8 mouse cellular contexts compared by ENCODE assay signal in the genomic region with DNA sequence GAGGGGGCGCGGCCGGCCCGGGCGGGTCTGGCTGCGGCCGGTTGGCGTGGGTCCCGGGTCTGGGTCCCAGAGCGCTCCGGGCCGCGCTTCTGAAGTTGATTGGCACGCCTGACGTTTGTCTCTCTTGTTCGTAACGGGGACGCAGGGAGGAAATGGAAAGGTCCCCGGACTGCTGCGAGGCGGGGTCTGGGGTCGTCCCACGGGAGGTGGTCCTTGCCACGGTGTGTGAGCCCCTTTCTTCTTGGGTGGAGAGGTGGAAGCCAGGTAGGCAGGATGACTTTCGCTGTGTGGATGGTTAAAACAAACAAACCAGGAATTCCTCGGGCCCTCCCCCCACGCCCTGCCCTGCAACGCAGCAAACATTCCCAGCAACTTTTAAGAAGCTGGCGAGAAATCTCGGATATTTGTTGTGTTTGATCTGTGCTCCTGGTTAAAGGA. TPM values are rescaled to one million over a fixed set of nuclear protein-coding genes. Genes with fewer than 3 reads are reported as not detected.
DNase-seq lines count a peak whose midpoint lies in the region; ATAC-seq and TF ChIP-seq lines count a peak whose summit lies in the region.

No protein-coding gene starts in this region.

- H3K27ac ChIP-seq in CH12.LX (ENCODE audit: insufficient read depth, low read depth) = peak overlapping the region; percentile 10; the same call in 1 of the 2 replicates
- peak overlapping the region; percentile 97 for H3K27ac ChIP-seq in heart, embryonic 16.5 days (ENCODE audit: low read length)
- H3K27ac ChIP-seq in liver, embryonic 11.5 days (ENCODE audit: low read depth, low read length) = peak overlapping the region; percentile 85

- 0 out of 2 replicates have a peak, but pooled peaks cover 1% of the 10 kb centered on the region for H3K79me2 ChIP-seq in CH12.LX (replicated peaks; ENCODE audit: control insufficient read depth, extremely low read depth, insufficient read depth, poor library complexity, severe bottlenecking)

- no peaks in the 10 kb centered on the region for H3K9me3 ChIP-seq in CH12.LX (replicated peaks; ENCODE audit: low read length)
- no peaks in the 10 kb centered on the region for H3K9me3 ChIP-seq in heart, embryonic 16.5 days (replicated peaks; ENCODE audit: control insufficient read depth, low read length)
- no peaks in the 10 kb centered on the region for H3K9me3 ChIP-seq in liver, embryonic 11.5 days (ENCODE audit: control insufficient read depth, low read length)

- WGBS in heart, embryonic 16.5 days = 0% methylated on average over 30 of the region's 30 CpGs
- 0% methylated on average over 29 of the region's 30 CpGs for WGBS in liver, embryonic 11.5 days

- peak; percentile 40 to 56 for DNase-seq in kidney, adult 8-10 months
- DNase-seq in kidney, postnatal 4 days = no peak
- DNase-seq in CH12.LX (ENCODE audit: extremely low read depth) = peak; percentile 13
- DNase-seq in liver, embryonic 11.5 days (ENCODE audit: low spot score) = no peak
- DNase-seq in skeletal muscle tissue, adult 2 months (ENCODE audit: low read depth, low spot score) = peak; percentile 40

- H3K4me2 ChIP-seq in CH12.LX (ENCODE audit: insufficient read depth, low read depth, poor library complexity, severe bottlenecking) = peak overlapping the region; percentile 51
- peak overlapping the region; percentile 72 for H3K4me2 ChIP-seq in heart, embryonic 16.5 days (ENCODE audit: low read depth, low read length)
- H3K4me2 ChIP-seq in liver, embryonic 11.5 days = peak overlapping the region; percentile 79

- peaks cover 0 to 6% of the 10 kb centered on the region in 2 experiments; a peak in 3 of 4 replicates for H3K4me1 ChIP-seq in CH12.LX (ENCODE audit: control insufficient read depth in 1 of 2, insufficient read depth in 2 of 2)
- H3K4me1 ChIP-seq in heart, embryonic 16.5 days (ENCODE audit: control insufficient read depth, insufficient read depth, low read length) = peaks cover 10% of the 10 kb centered on the region
- H3K4me1 ChIP-seq in liver, embryonic 11.5 days (replicated peaks; ENCODE audit: control insufficient read depth, insufficient read depth, low read length) = peaks cover 9% of the 10 kb centered on the region

- H3K36me3 ChIP-seq in CH12.LX (replicated peaks in 1 of 2; ENCODE audit: control insufficient read depth in 1 of 2, insufficient read depth in 1 of 2, low read length in 1 of 2) = no peaks in the 10 kb centered on the region
- H3K36me3 ChIP-seq in heart, embryonic 16.5 days (ENCODE audit: control insufficient read depth, insufficient read depth) = no peaks in the 10 kb centered on the region
- no peaks in the 10 kb centered on the region for H3K36me3 ChIP-seq in liver, embryonic 11.5 days (ENCODE audit: control insufficient read depth, insufficient read depth, low read length)

- no peak for TF ChIP-seq CTCF in CH12.LX (conservative IDR thresholded peaks at IDR 0.05 in 1 of 2, IDR thresholded peaks at IDR 0.05 in 1 of 2; ENCODE audit: low read depth in 2 of 2, low read length in 2 of 2)

- in situ Hi-C loops in CH12.LX (cut with MboI; ENCODE audit: low pct_ligation_motif_present, low pct_unique_long_range_greater_than_20kb, low sequenced_read_pairs) = no loop called here

- TF ChIP-seq POLR2A in CH12.LX (IDR thresholded peaks at IDR 0.05; ENCODE audit: low read depth, low read length) = no peak

- peak; percentile 6 for ATAC-seq in activated CD4-positive, CD25-positive, alpha-beta regulatory T cell, adult 4 months
- ATAC-seq in heart, embryonic 16.5 days (replicated peaks; ENCODE audit: extremely low read depth, insufficient read depth, low FRiP score) = peak; percentile 81
- ATAC-seq in liver, embryonic 11.5 days (replicated peaks; ENCODE audit: low FRiP score) = peak; percentile 65; the same call in 1 of the 2 replicates
- no peak for ATAC-seq in granulocyte monocyte progenitor cell, adult 5-6 weeks (replicated peaks; ENCODE audit: poor library complexity, severe bottlenecking)

- H3K27me3 ChIP-seq in CH12.LX (replicated peaks) = peaks cover 1% of the 10 kb centered on the region
- H3K27me3 ChIP-seq in heart, embryonic 16.5 days (ENCODE audit: control insufficient read depth, insufficient read depth, low read length) = no peaks in the 10 kb centered on the region
- H3K27me3 ChIP-seq in liver, embryonic 11.5 days (replicated peaks; ENCODE audit: control insufficient read depth, insufficient read depth, low read length) = no peaks in the 10 kb centered on the region

- dilution Hi-C loops in CH12.LX (cut with MboI; ENCODE audit: extremely low pct_ligation_motif_present, extremely low pct_unique_long_range_greater_than_20kb, low sequenced_read_pairs) = no loop called here

- peak overlapping the region; percentile 77 to 86 (median 81) for H3K4me3 ChIP-seq in CH12.LX (replicated peaks in 1 of 3; ENCODE audit: low read depth in 2 of 3, low read length in 2 of 3, poor library complexity in 1 of 3)
- peak overlapping the region; percentile 92 for H3K4me3 ChIP-seq in heart, embryonic 16.5 days (ENCODE audit: low read length)
- peak overlapping the region; percentile 88 for H3K4me3 ChIP-seq in liver, embryonic 11.5 days (ENCODE audit: low read depth, low read length)

- TF ChIP-seq EP300 in CH12.LX (IDR thresholded peaks at IDR 0.05; ENCODE audit: low read length) = no peak

- peak overlapping the region; percentile 65 for H3K9ac ChIP-seq in CH12.LX (ENCODE audit: insufficient read depth, low read depth)
- H3K9ac ChIP-seq in heart, embryonic 16.5 days (ENCODE audit: low read length) = peak overlapping the region; percentile 90
- peak overlapping the region; percentile 90 for H3K9ac ChIP-seq in liver, embryonic 11.5 days (ENCODE audit: low read depth, low read length)

- TF ChIP-seq RAD21 in CH12.LX (IDR thresholded peaks at IDR 0.05; ENCODE audit: low read depth, low read length) = no peak

TF ChIP-seq in CH12.LX, 34 proteins besides CTCF, POLR2A, EP300 and RAD21:
- TF ChIP-seq BHLHE40 (IDR thresholded peaks at IDR 0.05; ENCODE audit: low read depth, low read length) (no peak), MXI1 (IDR thresholded peaks at IDR 0.05; ENCODE audit: low read depth, low read length) (peak; percentile 31; the same call in 1 of the 2 replicates)

RNA-seq across cellular contexts. Expression of a gene that starts 0.4 kb away (rescaled TPM):
- total RNA-seq in CH12.LX (2012; rRNA removed) = 2.0 and 2.5 TPM in 2 replicates
- total RNA-seq in CH12.LX (2014; rRNA removed) = 0.47 and 0.61 TPM in 2 replicates
- 0.33 and 0.50 TPM in 2 replicates for polyA plus RNA-seq in CH12.LX (2012; ENCODE audit: insufficient read length, low read depth)
- polyA plus RNA-seq in activated CD4-positive, CD25-positive, alpha-beta regulatory T cell, adult 4 months (2017; shearing (Covaris generic)) = 1 to 10 TPM; 6.1 to 6.8 TPM
- polyA plus RNA-seq in heart, embryonic 16.5 days (2015; fragmentation: Nextera tagmentation; extraction: Ambion mirVana) = 6.4 and 8.1 TPM in 2 replicates
- polyA plus RNA-seq in liver, embryonic 11.5 days (2014; fragmentation: Nextera tagmentation; extraction: Ambion mirVana) = 3.3 and 3.6 TPM in 2 replicates
- 9.5 and 12.0 TPM in 2 replicates for total RNA-seq in granulocyte monocyte progenitor cell, adult 5-6 weeks (2014; fragmentation: Nextera tagmentation)
- 9.7 and 12.7 TPM in 2 replicates for total RNA-seq in granulocyte monocyte progenitor cell, adult 5-6 weeks (2017)

Comparison
In these comparisons a context has a peak if more than half of its experiments do, and no peak if none do; other contexts are left out.
1. DNase-seq: peak in kidney, adult 8-10 months (2 of 2), CH12.LX (single experiment) and skeletal muscle tissue, adult 2 months (single experiment); none in kidney, postnatal 4 days (0 of 2) and liver, embryonic 11.5 days (single experiment).
2. H3K27ac ChIP-seq: peak in every context shown above with its lines; median percentile 97 in heart, embryonic 16.5 days; 85 in liver, embryonic 11.5 days; 10 in CH12.LX.
3. Peak in every context shown above with its lines, with median percentiles within 50 percentile points of each other: H3K4me2 ChIP-seq, H3K4me3 ChIP-seq and H3K9ac ChIP-seq.